Mouse (Mus musculus) hindbrain, embryonic 16.5 days (tissue): ENCODE measurements around the gene Ttc30a1. TPM values are rescaled to one million over a fixed set of nuclear protein-coding genes. Genes with fewer than 3 reads are reported as not detected.

ENCODE experiments used
- ATAC-seq: fragments of 200-750 bp; cut with Nextera tagmentation; 2 replicates; pipeline ENCODE4 v1.8.0; 2017; ENCODE audit warnings: moderate TSS enrichment, moderate library complexity
- H3K27ac ChIP-seq: fragments of 300-500 bp; sonication (generic); 2 replicates; pipeline ENCODE4 v1.5.1; 2014; ENCODE audit warnings: low read depth, mild to moderate bottlenecking, control low read depth, low read length, moderate library complexity
- H3K27me3 ChIP-seq: fragments of 300-500 bp; sonication (generic); replicated peaks from 2 replicates; pipeline ENCODE4 v1.6.1; 2014; ENCODE audit warnings: low read length; ENCODE audit not compliant: control insufficient read depth, insufficient read depth
- H3K36me3 ChIP-seq: fragments of 300-500 bp; sonication (generic); 2 replicates; pipeline ENCODE4 v1.6.1; 2014; ENCODE audit warnings: mild to moderate bottlenecking, low read length, moderate library complexity, mixed read lengths; ENCODE audit not compliant: control insufficient read depth, insufficient read depth
- H3K4me1 ChIP-seq: fragments of 300-500 bp; sonication (generic); 2 replicates; pipeline ENCODE4 v1.6.1; 2014; ENCODE audit warnings: low read depth, low read length; ENCODE audit not compliant: control insufficient read depth, insufficient read depth
- H3K4me2 ChIP-seq: fragments of 300-500 bp; sonication (generic); 2 replicates; pipeline ENCODE4 v1.6.1; 2014; ENCODE audit warnings: mild to moderate bottlenecking, low read length, control low read depth, moderate library complexity
- H3K4me3 ChIP-seq: fragments of 300-500 bp; sonication (generic); 2 replicates; pipeline ENCODE4 v1.5.1; 2014; ENCODE audit warnings: mild to moderate bottlenecking, low read length, control low read depth, moderate library complexity
- H3K9ac ChIP-seq: fragments of 300-500 bp; sonication (generic); 2 replicates; pipeline ENCODE4 v1.6.1; 2014; ENCODE audit warnings: low read depth, mild to moderate bottlenecking, control low read depth, low read length, moderate library complexity
- H3K9me3 ChIP-seq: fragments of 300-500 bp; sonication (generic); 2 replicates; pipeline ENCODE4 v1.6.1; 2014; ENCODE audit warnings: mild to moderate bottlenecking, low read length, moderate library complexity; ENCODE audit not compliant: control insufficient read depth
- WGBS: fragments of 180-500 bp; shearing (Covaris S2); extraction: QIAGEN DNeasy Blood & Tissue Kit; methylation state at CpG from one replicate; pipeline ENCODE4 v1.1.7; 2014; 5-methylcytosine and 5-hydroxymethylcytosine counted together
- polyA plus RNA-seq: library from polyadenylated mRNA; unstranded; fragments of >200 nt; fragmentation: Nextera tagmentation; extraction: Ambion mirVana; gene quantifications from 2 replicates; pipeline ENCODE4 v1.2.1, GENCODE M21; 2015

Ttc30a1 gene
- polyA plus RNA-seq, 1 experiment from 2014 or later = 8.9 TPM

GRCm38 (mm10) chr2:76001392-76001791 is 19.6 kb upstream of the Ttc30a1 start:
- Histone ChIP-seq H3K4me1 (peaks cover 3% of the 10 kb centered on the region), H3K27ac (no peak overlapping the region), H3K4me2 (no peak overlapping the region), H3K4me3 (no peak overlapping the region), H3K36me3 (no peaks in the 10 kb centered on the region), H3K9ac (no peak overlapping the region), H3K27me3 (no peaks in the 10 kb centered on the region), H3K9me3 (no peaks in the 10 kb centered on the region)
- ATAC-seq = no peak
- 43% methylated on average over 8 of the region's 8 CpGs for WGBS

DNA sequence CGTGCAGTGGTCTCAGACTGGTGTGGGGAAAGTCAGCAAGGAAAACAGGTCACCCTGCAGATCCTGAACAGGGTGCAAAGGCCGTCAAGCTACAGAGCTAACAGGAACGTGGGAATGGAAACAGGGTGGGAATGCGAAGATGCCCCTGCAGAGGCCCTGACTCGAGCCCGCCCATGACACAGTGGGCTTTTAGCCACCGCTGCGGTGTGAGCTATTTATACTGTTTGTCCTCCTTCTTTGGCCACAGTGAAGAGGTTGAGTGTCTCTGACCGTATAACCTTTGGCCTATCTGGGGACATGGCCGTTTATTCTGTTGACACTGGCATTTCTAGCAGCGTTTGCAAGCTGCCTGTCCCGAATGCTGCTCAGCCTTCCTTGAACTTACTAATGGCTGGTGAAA is 17.9 kb upstream of the Ttc30a1 start:
- peaks cover 3% of the 10 kb centered on the region for H3K4me1 ChIP-seq
- no peak overlapping the region for H3K4me2 ChIP-seq
- no peak overlapping the region for H3K27ac ChIP-seq
- H3K27me3 ChIP-seq = no peaks in the 10 kb centered on the region
- no peaks in the 10 kb centered on the region for H3K36me3 ChIP-seq
- no peak for ATAC-seq
- H3K9me3 ChIP-seq = no peaks in the 10 kb centered on the region
- 45% methylated on average over 12 of the region's 12 CpGs for WGBS
- no peak overlapping the region; the same call in 1 of the 2 replicates for H3K9ac ChIP-seq
- no peak overlapping the region for H3K4me3 ChIP-seq

DNA sequence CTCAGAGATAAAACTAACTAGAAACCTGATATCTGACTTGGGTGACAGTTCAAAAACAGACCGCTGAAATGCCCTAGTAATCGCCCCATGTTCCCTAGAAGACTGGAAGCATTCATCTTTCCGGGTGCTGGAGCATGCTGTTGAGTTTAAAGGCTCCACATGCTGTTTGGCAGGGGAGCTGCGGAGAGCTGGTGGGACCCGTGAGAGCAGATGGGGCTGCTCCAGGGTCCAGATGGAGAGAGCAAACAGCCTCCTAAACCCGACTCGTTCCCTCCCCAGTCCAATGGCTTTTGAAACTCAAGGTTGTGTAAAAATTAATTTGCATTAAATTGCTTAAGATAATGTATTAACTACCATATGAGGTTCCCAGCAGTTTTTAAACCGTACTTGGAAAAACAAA is 16.9 kb upstream of the Ttc30a1 start:
- Histone ChIP-seq H3K4me1 (peaks cover 3% of the 10 kb centered on the region), H3K4me2 (no peak overlapping the region), H3K4me3 (no peak overlapping the region), H3K27me3 (no peaks in the 10 kb centered on the region), H3K36me3 (no peaks in the 10 kb centered on the region), H3K9ac (no peak overlapping the region), H3K27ac (no peak overlapping the region), H3K9me3 (no peaks in the 10 kb centered on the region)
- 21% methylated on average over 8 of the region's 8 CpGs for WGBS
- ATAC-seq = peak; percentile 64; the same call in 1 of the 2 replicates

DNA sequence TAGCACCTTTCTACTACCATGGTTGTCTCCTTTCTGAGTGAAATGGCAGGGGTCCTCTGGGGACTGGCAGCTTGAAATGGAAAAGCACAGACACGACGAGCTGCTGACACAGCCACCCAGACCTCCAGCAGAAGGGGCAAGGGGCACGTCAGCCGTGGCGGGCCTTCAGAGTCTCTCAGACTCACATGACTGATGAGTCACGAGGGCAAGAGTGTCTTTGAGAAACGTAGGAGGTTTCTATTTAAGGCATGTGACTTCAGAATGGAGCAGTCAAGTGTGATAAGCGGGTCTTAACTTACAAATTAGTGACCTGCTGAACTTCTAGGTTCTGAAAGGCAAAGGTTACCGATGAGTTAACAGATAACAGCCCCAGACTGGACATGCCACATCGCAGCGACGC is 16.0 kb upstream of the Ttc30a1 start:
- Histone ChIP-seq H3K4me3 (no peak overlapping the region), H3K27ac (no peak overlapping the region), H3K9me3 (no peaks in the 10 kb centered on the region), H3K27me3 (no peaks in the 10 kb centered on the region), H3K36me3 (no peaks in the 10 kb centered on the region), H3K9ac (no peak overlapping the region), H3K4me2 (no peak overlapping the region), H3K4me1 (peaks cover 3% of the 10 kb centered on the region)
- ATAC-seq = no peak
- WGBS = 54% methylated on average over 12 of the region's 12 CpGs

DNA sequence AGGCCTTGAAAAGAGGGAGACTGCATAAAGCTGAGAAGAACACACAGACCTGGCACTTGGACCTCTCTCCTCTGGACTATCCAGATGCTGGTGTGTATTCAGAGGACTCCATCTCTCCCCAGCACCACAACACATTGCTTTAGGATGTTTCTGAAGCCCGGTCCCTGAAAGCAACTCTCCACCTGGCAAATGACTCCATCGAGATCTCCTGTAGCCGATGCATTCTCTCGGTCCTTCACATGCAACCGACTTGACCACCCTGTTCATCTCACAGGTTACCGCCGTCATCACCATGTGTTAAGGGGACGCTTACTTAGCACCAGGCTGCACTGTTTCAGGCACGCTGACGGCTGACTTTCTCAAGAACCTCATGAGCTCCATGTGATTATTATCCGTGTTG is 13.1 kb upstream of the Ttc30a1 start:
- Histone ChIP-seq H3K9ac (no peak overlapping the region), H3K4me2 (no peak overlapping the region), H3K9me3 (no peaks in the 10 kb centered on the region), H3K27me3 (no peaks in the 10 kb centered on the region), H3K4me3 (no peak overlapping the region), H3K36me3 (no peaks in the 10 kb centered on the region), H3K4me1 (peaks cover 3% of the 10 kb centered on the region), H3K27ac (no peak overlapping the region)
- WGBS = 96% methylated on average over 11 of the region's 11 CpGs
- no peak for ATAC-seq

DNA sequence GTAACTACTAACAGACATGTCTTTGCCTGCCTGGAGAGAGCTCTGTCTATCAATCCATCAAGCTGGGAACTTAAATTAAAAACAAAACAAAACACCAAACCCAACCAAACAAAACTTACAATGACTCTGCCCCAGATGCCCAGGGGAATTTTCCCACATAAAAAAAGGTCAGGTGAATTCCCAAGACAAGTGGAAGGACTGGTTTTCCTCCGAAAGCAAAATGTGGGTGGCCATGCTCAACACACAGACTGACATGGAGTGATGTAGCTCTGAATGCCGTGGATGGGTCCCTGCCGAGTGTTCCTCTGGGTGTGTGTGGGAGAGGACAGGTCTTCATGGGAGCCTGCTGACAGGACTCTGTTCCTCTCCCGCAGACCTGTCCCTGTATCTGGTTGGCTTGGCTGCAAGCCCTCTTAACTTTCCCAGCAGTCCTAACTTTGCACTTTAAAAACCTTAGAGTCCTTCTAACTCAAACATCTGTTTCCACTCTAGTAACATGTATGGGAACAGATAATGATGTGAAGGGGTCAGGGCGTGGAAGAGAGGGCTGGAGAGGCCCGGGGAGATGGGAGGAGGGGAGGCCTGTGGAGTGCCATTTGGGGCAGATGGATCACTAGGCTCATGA is 9.9 kb upstream of the Ttc30a1 start:
- WGBS = 52% methylated on average over 6 of the region's 6 CpGs
- no peaks in the 10 kb centered on the region for H3K9me3 ChIP-seq
- no peak overlapping the region for H3K9ac ChIP-seq
- 0 out of 2 replicates have a peak overlapping the region, but pooled peaks have one; percentile 25 for H3K27ac ChIP-seq
- H3K36me3 ChIP-seq = no peaks in the 10 kb centered on the region
- no peak overlapping the region for H3K4me3 ChIP-seq
- no peaks in the 10 kb centered on the region for H3K27me3 ChIP-seq
- peaks cover 10% of the 10 kb centered on the region for H3K4me1 ChIP-seq
- no peak overlapping the region for H3K4me2 ChIP-seq
- no peak for ATAC-seq

DNA sequence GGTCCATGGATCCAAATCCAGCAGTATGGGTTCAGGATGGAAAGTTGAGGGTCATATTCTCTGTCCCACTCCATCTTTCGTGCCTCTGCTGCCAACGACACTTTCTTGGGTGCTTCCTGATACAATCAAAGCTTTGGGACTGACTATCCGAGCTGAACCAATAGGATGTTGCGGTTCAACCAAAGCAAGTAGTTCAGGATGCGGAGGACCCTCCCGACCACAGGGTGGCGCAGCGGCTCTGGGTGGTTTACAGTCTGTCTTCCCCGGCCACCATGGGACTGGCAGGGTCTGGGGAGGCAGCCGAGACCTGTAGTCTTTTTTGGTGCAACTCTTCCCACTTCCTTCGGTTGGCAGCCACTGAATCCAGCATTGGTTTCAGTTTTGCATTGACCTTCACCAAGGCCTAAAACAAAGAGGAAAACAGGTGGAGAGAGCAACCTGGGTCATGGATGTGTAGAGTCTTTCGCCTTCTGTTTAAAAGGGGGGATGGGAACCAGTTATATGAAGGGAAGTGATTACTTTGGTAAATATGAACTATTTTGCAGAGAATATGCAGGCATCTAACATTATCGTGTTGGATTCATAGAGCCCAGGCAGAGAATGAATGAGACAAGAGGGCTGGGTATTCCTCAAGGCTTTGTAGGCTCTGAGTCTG is 9.2 kb upstream of the Ttc30a1 start:
- H3K27ac ChIP-seq = no peak overlapping the region
- no peak overlapping the region for H3K4me3 ChIP-seq

DNA sequence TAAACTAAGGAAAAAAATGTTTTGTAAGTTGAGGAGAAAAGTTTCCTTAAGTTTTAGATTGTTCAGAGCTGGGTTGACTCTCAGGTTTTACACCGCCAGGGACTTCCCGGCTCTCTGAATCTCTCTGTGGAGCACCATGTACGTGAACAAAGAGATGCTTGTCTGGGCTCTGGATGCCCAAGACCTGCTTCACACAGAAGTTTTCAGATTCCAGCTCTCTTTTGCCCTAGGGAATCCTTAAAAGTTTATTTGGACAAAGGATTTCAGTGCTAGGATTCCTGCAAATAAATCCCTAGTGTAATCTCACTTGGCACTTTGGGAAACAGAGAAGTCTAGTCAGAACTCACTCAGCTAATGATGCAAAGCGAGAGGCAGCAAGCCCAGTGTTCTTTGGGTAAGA is 7.9 kb upstream of the Ttc30a1 start:
- no peaks in the 10 kb centered on the region for H3K27me3 ChIP-seq
- no peak overlapping the region for H3K4me2 ChIP-seq
- peak overlapping the region; percentile 89; the same call in 1 of the 2 replicates for H3K27ac ChIP-seq
- H3K36me3 ChIP-seq = no peaks in the 10 kb centered on the region
- no peaks in the 10 kb centered on the region for H3K9me3 ChIP-seq
- no peak for ATAC-seq
- no peak overlapping the region for H3K9ac ChIP-seq
- no peak overlapping the region for H3K4me3 ChIP-seq
- H3K4me1 ChIP-seq = peaks cover 10% of the 10 kb centered on the region
- WGBS = 60% methylated on average over 4 of the region's 4 CpGs

More for the DNA sequence above, 9.2 kb upstream of the Ttc30a1 start:
- 53% methylated on average over 13 of the region's 13 CpGs for WGBS
- no peaks in the 10 kb centered on the region for H3K27me3 ChIP-seq
- no peaks in the 10 kb centered on the region for H3K36me3 ChIP-seq
- no peaks in the 10 kb centered on the region for H3K9me3 ChIP-seq
- peaks cover 10% of the 10 kb centered on the region for H3K4me1 ChIP-seq
- no peak overlapping the region for H3K4me2 ChIP-seq
- no peak for ATAC-seq
- no peak overlapping the region for H3K9ac ChIP-seq

- Histone ChIP-seq H3K27me3 (no peaks in the 10 kb centered on the region), H3K36me3 (no peaks in the 10 kb centered on the region), H3K27ac (peak overlapping the region; percentile 89), H3K4me3 (no peak overlapping the region), H3K4me1 (peaks cover 10% of the 10 kb centered on the region), H3K9me3 (no peaks in the 10 kb centered on the region), H3K4me2 (peak overlapping the region; percentile 40), H3K9ac (peak overlapping the region; percentile 42; the same call in 1 of the 2 replicates)
- WGBS = 26% methylated on average over 7 of the region's 7 CpGs
- peak; percentile 79 for ATAC-seq
Measured at GRCm38 (mm10) chr2:75988779-75989363, 7.1 kb upstream of the Ttc30a1 start.
